Mouse (Mus musculus) heart, embryonic 16.5 days (tissue): ENCODE data around the gene 4921530L21Rik. TPM values are rescaled to one million over a fixed set of nuclear protein-coding genes. Genes with fewer than 3 reads are reported as not detected.

ENCODE experiments used
- ATAC-seq: fragments of 200-750 bp; cut with Nextera tagmentation; replicated peaks from 2 replicates; pipeline ENCODE4 v1.8.0; 2017; ENCODE audit warnings: moderate number of reproducible peaks; ENCODE audit not compliant: insufficient read depth, low FRiP score; ENCODE audit errors: extremely low read depth
- H3K27ac ChIP-seq: fragments of 300-500 bp; sonication (generic); 2 replicates; pipeline ENCODE4 v1.5.1; 2014; ENCODE audit warnings: mild to moderate bottlenecking, low read length, control low read depth, moderate library complexity
- H3K27me3 ChIP-seq: fragments of 300-500 bp; sonication (generic); 2 replicates; pipeline ENCODE4 v1.6.1; 2014; ENCODE audit warnings: low read length, mixed read lengths; ENCODE audit not compliant: control insufficient read depth, insufficient read depth
- H3K36me3 ChIP-seq: fragments of 300-500 bp; sonication (generic); 2 replicates; pipeline ENCODE4 v1.6.1; 2014; ENCODE audit not compliant: control insufficient read depth, insufficient read depth
- H3K4me1 ChIP-seq: fragments of 300-500 bp; sonication (generic); 2 replicates; pipeline ENCODE4 v1.6.1; 2014; ENCODE audit warnings: low read length, mixed read lengths; ENCODE audit not compliant: control insufficient read depth, insufficient read depth
- H3K4me2 ChIP-seq: fragments of 300-500 bp; sonication (generic); 2 replicates; pipeline ENCODE4 v1.6.1; 2014; ENCODE audit warnings: low read depth, mild to moderate bottlenecking, control low read depth, low read length
- H3K4me3 ChIP-seq: fragments of 300-500 bp; sonication (generic); 2 replicates; pipeline ENCODE4 v1.5.1; 2014; ENCODE audit warnings: mild to moderate bottlenecking, control low read depth, low read length
- H3K9ac ChIP-seq: fragments of 300-500 bp; sonication (generic); 2 replicates; pipeline ENCODE4 v1.6.1; 2014; ENCODE audit warnings: low read length, control low read depth
- H3K9me3 ChIP-seq: fragments of 300-500 bp; sonication (generic); replicated peaks from 2 replicates; pipeline ENCODE4 v1.6.1; 2016; ENCODE audit warnings: low read length; ENCODE audit not compliant: control insufficient read depth
- WGBS: fragments of 180-500 bp; shearing (Covaris S2); extraction: QIAGEN DNeasy Blood & Tissue Kit; methylation state at CpG from one replicate; pipeline ENCODE4 v1.1.7; 2014; 5-methylcytosine and 5-hydroxymethylcytosine counted together
- polyA plus RNA-seq: library from polyadenylated mRNA; unstranded; fragments of >200 nt; fragmentation: Nextera tagmentation; extraction: Ambion mirVana; gene quantifications from 2 replicates; pipeline ENCODE4 v1.2.1, GENCODE M21; 2015

Gene 4921530L21Rik
- not detected in 2 replicates for polyA plus RNA-seq

- Histone ChIP-seq H3K4me3 (no peak within 1 kb of the TSS), H3K9me3 (no peaks in the 10 kb centered on the region), H3K27me3 (no peaks in the 10 kb centered on the region), H3K4me2 (no peak within 1 kb of the TSS), H3K9ac (no peak within 1 kb of the TSS), H3K4me1 (no peaks in the 10 kb centered on the region), H3K36me3 (no peaks in the 10 kb centered on the region), H3K27ac (no peak within 1 kb of the TSS)
- ATAC-seq = no peak
- 83% methylated on average over 1 of the region's 1 CpGs for WGBS
Observed at GRCm38 (mm10) chr14:95880954-95881353, at the start of gene 4921530L21Rik. 4921530L21Rik (plus strand) TSS chr14:95881254.

GRCm38 (mm10) chr14:95833866-95834265 is 47.2 kb upstream of the 4921530L21Rik start:
- no peak overlapping the region for H3K4me3 ChIP-seq
- H3K9ac ChIP-seq = no peak overlapping the region
- H3K27me3 ChIP-seq = no peaks in the 10 kb centered on the region
- H3K4me2 ChIP-seq = no peak overlapping the region
- H3K27ac ChIP-seq = no peak overlapping the region
- H3K4me1 ChIP-seq = no peaks in the 10 kb centered on the region
- no peaks in the 10 kb centered on the region for H3K36me3 ChIP-seq
- no peaks in the 10 kb centered on the region; the same call in 1 of the 2 replicates for H3K9me3 ChIP-seq
- 63% methylated on average over 3 of the region's 3 CpGs for WGBS
- no peak for ATAC-seq

GRCm38 (mm10) chr14:95862981-95863380 is 18.1 kb upstream of the 4921530L21Rik start:
- Histone ChIP-seq H3K9me3 (no peaks in the 10 kb centered on the region), H3K4me1 (no peaks in the 10 kb centered on the region), H3K9ac (no peak overlapping the region), H3K4me2 (no peak overlapping the region), H3K27me3 (no peaks in the 10 kb centered on the region), H3K4me3 (no peak overlapping the region), H3K27ac (no peak overlapping the region), H3K36me3 (no peaks in the 10 kb centered on the region)
- WGBS = 73% methylated on average over 3 of the region's 3 CpGs
- no peak for ATAC-seq

- H3K27ac ChIP-seq = no peak overlapping the region
- H3K9me3 ChIP-seq = no peaks in the 10 kb centered on the region
- WGBS = 75% methylated on average over 7 of the region's 7 CpGs
- H3K4me1 ChIP-seq = no peaks in the 10 kb centered on the region
- H3K36me3 ChIP-seq = no peaks in the 10 kb centered on the region
- no peak for ATAC-seq
- no peaks in the 10 kb centered on the region for H3K27me3 ChIP-seq
- H3K9ac ChIP-seq = no peak overlapping the region
- H3K4me3 ChIP-seq = no peak overlapping the region
- no peak overlapping the region for H3K4me2 ChIP-seq
Observed at GRCm38 (mm10) chr14:95865676-95866416, 15.2 kb upstream of the 4921530L21Rik start.

GRCm38 (mm10) chr14:95872020-95872419 is 9.0 kb upstream of the 4921530L21Rik start:
- no peak for ATAC-seq

GRCm38 (mm10) chr14:95876785-95877510 is 4.1 kb upstream of the 4921530L21Rik start:
- no peak overlapping the region for H3K4me3 ChIP-seq
- no peak for ATAC-seq
- H3K36me3 ChIP-seq = no peaks in the 10 kb centered on the region
- no peak overlapping the region for H3K9ac ChIP-seq
- H3K4me1 ChIP-seq = no peaks in the 10 kb centered on the region
- H3K9me3 ChIP-seq = no peaks in the 10 kb centered on the region
- no peak overlapping the region for H3K27ac ChIP-seq
- no peaks in the 10 kb centered on the region for H3K27me3 ChIP-seq
- no peak overlapping the region for H3K4me2 ChIP-seq
- 69% methylated on average over 3 of the region's 3 CpGs for WGBS

More at GRCm38 (mm10) chr14:95872020-95872419, 9.0 kb upstream of the 4921530L21Rik start:
- no peaks in the 10 kb centered on the region for H3K4me1 ChIP-seq
- H3K4me3 ChIP-seq = no peak overlapping the region
- 61% methylated on average over 5 of the region's 5 CpGs for WGBS
- no peaks in the 10 kb centered on the region for H3K36me3 ChIP-seq
- H3K27ac ChIP-seq = no peak overlapping the region
- no peak overlapping the region for H3K4me2 ChIP-seq
- H3K27me3 ChIP-seq = no peaks in the 10 kb centered on the region
- no peaks in the 10 kb centered on the region for H3K9me3 ChIP-seq
- no peak overlapping the region for H3K9ac ChIP-seq

GRCm38 (mm10) chr14:95877548-95877947 is 3.5 kb upstream of the 4921530L21Rik start:
- H3K4me1 ChIP-seq = no peaks in the 10 kb centered on the region
- H3K36me3 ChIP-seq = no peaks in the 10 kb centered on the region
- no peak overlapping the region for H3K27ac ChIP-seq
- H3K27me3 ChIP-seq = no peaks in the 10 kb centered on the region
- no peak overlapping the region for H3K9ac ChIP-seq
- no peak overlapping the region for H3K4me3 ChIP-seq
- WGBS = 87% methylated on average over 1 of the region's 1 CpGs
- no peak overlapping the region for H3K4me2 ChIP-seq
- ATAC-seq = no peak
- no peaks in the 10 kb centered on the region for H3K9me3 ChIP-seq

- Histone ChIP-seq H3K9me3 (no peaks in the 10 kb centered on the region), H3K9ac (no peak overlapping the region), H3K4me1 (no peaks in the 10 kb centered on the region), H3K36me3 (no peaks in the 10 kb centered on the region), H3K4me2 (no peak overlapping the region), H3K4me3 (no peak overlapping the region), H3K27me3 (no peaks in the 10 kb centered on the region), H3K27ac (no peak overlapping the region)
- no peak for ATAC-seq
- WGBS = 63% methylated on average over 6 of the region's 6 CpGs
Observed at GRCm38 (mm10) chr14:95899458-95899857, 18.4 kb downstream of the 4921530L21Rik start.

GRCm38 (mm10) chr14:95904591-95905095 is 23.6 kb downstream of the 4921530L21Rik start:
- H3K9ac ChIP-seq = no peak overlapping the region
- H3K4me3 ChIP-seq = no peak overlapping the region
- no peak for ATAC-seq
- H3K9me3 ChIP-seq = no peaks in the 10 kb centered on the region
- H3K4me1 ChIP-seq = no peaks in the 10 kb centered on the region
- no peaks in the 10 kb centered on the region for H3K36me3 ChIP-seq
- H3K27ac ChIP-seq = no peak overlapping the region
- no peaks in the 10 kb centered on the region for H3K27me3 ChIP-seq
- 90% methylated on average over 1 of the region's 1 CpGs for WGBS
- no peak overlapping the region for H3K4me2 ChIP-seq
